Mouse (Mus musculus): ENCODE results near the gene Lin28a.

Lin28a gene

DNA sequence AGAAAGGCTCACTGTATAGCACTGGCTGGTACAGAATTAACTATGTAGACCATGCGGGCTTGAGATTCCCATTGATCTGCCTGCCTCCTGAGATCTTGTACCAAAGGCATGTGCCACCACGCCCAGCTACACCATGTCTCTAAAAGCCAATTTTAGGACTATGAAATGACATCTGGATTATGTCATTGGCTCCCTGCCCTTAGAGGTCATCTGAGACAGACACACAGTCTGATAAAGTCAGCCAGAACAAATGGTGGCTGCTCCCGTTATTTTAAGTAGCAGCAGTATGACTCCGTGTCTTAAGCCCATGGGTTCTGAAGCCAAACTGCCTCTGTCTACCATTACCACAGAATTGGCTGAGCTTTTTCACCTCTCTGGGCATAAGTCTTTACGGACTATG lies 38.1 kb downstream of the Lin28a start:
- DNase-seq (ENCODE audit: extremely low read depth, low read depth): no peak

- no peak for DNase-seq (ENCODE audit: extremely low read depth, low read depth)
Observed at GRCm38 (mm10) chr4:133978021-133978711, 40.5 kb downstream of the Lin28a start.

GRCm38 (mm10) chr4:133971741-133972140 lies 46.9 kb downstream of the Lin28a start:
- DNase-seq (ENCODE audit: extremely low read depth, low read depth): no peak

- no peak for DNase-seq (ENCODE audit: extremely low read depth, low read depth)
Observed at GRCm38 (mm10) chr4:133970876-133971275, 47.8 kb downstream of the Lin28a start.

GRCm38 (mm10) chr4:133970196-133970595 lies 48.4 kb downstream of the Lin28a start:
- no peak for DNase-seq (ENCODE audit: extremely low read depth, low read depth)

GRCm38 (mm10) chr4:133969114-133969770 lies 49.4 kb downstream of the Lin28a start:
- DNase-seq (ENCODE audit: extremely low read depth, low read depth): no peak

- peak; percentile 36 for DNase-seq (ENCODE audit: extremely low read depth, low read depth)
Observed at GRCm38 (mm10) chr4:133968150-133968921, 50.3 kb downstream of the Lin28a start, which contains the start of gene Hmgn2. Gene Hmgn2, minus strand, starts transcription at chr4:133968650.

DNA sequence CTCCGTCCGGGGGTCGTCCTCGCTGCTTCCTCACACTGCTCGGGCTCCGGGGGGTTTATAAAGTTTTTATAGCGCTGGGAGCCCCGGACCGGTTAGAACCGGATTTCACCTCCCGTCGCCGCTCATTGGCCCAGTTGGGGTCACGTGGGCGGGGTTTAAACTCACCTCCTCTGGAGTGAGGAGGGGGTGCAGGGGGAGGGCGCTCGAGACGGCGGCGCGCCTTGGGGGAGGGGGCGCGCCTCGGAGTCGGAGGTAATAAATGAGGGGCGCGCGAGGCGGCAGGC lies 50.8 kb downstream of the Lin28a start:
- DNase-seq (ENCODE audit: extremely low read depth, low read depth): peak; percentile 67

- DNase-seq (ENCODE audit: extremely low read depth, low read depth): peak; percentile 63
Observed at GRCm38 (mm10) chr4:133967138-133967865, 51.3 kb downstream of the Lin28a start.

- DNase-seq (ENCODE audit: extremely low read depth, low read depth): no peak
Observed at GRCm38 (mm10) chr4:133966271-133966940, 52.2 kb downstream of the Lin28a start.

GRCm38 (mm10) chr4:133962566-133962965 lies 56.1 kb downstream of the Lin28a start:
- no peak for DNase-seq (ENCODE audit: extremely low read depth, low read depth)

- DNase-seq (ENCODE audit: extremely low read depth, low read depth): no peak
Observed at GRCm38 (mm10) chr4:133958884-133959283, 59.8 kb downstream of the Lin28a start.

DNA sequence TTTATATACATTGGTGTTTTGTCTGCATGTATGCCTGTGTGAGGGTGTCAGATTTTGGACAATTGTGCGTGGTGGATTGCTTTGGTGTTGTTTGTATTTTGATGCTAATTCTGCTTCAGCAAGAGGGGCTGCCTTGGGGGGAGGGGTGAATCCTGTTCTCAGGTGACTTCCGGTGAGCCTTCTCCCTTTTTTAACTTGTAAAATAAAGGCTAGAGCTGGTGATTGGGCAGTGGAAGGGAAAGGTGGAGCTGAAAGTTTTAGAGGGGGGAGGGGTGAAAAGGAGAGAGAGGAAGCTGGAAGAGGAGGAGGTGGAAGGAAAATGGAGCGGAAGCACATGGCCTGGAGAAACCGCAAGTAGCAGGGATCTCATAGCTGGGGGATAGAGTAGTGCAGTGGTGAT lies 62.3 kb downstream of the Lin28a start:
- DNase-seq (ENCODE audit: extremely low read depth, low read depth): no peak

All from MEL-GATA-1-ER (cell line).